Mouse (Mus musculus) hindbrain, embryonic 15.5 days (tissue): ENCODE measurements around the gene Nmrk2. TPM values are rescaled to one million over a fixed set of nuclear protein-coding genes. Genes with fewer than 3 reads are reported as not detected.

Experiments used
- ATAC-seq: fragments of 200-750 bp; cut with Nextera tagmentation; 2 replicates; pipeline ENCODE4 v1.8.0; 2017; ENCODE audit warnings: low read depth, moderate number of reproducible peaks, moderate TSS enrichment; ENCODE audit not compliant: low FRiP score
- H3K27ac ChIP-seq: fragments of 300-500 bp; sonication (generic); replicated peaks from 2 replicates; pipeline ENCODE4 v1.5.1; 2015; ENCODE audit warnings: mild to moderate bottlenecking, inconsistent platforms
- H3K27me3 ChIP-seq: fragments of 300-500 bp; sonication (generic); 2 replicates; pipeline ENCODE4 v1.6.1; 2015; ENCODE audit warnings: control low read depth, inconsistent platforms
- H3K36me3 ChIP-seq: fragments of 300-500 bp; sonication (generic); 2 replicates; pipeline ENCODE4 v1.6.1; 2015; ENCODE audit warnings: control low read depth, inconsistent platforms
- H3K4me1 ChIP-seq: fragments of 300-500 bp; sonication (generic); replicated peaks from 2 replicates; pipeline ENCODE4 v1.6.1; 2015; ENCODE audit warnings: control low read depth, inconsistent platforms
- H3K4me2 ChIP-seq: fragments of 300-500 bp; sonication (generic); 2 replicates; pipeline ENCODE4 v1.6.1; 2015; ENCODE audit warnings: moderate library complexity, mild to moderate bottlenecking, inconsistent platforms
- H3K4me3 ChIP-seq: fragments of 300-500 bp; sonication (generic); 2 replicates; pipeline ENCODE4 v1.5.1; 2015; ENCODE audit warnings: mild to moderate bottlenecking, inconsistent platforms
- H3K9ac ChIP-seq: fragments of 300-500 bp; sonication (generic); 2 replicates; pipeline ENCODE4 v1.6.1; 2015; ENCODE audit warnings: inconsistent platforms
- H3K9me3 ChIP-seq: fragments of 300-500 bp; sonication (generic); 2 replicates; pipeline ENCODE4 v1.6.1; 2016; ENCODE audit warnings: control low read depth, inconsistent platforms
- WGBS: fragments of 180-500 bp; shearing (Covaris S2); methylation state at CpG from one replicate; pipeline ENCODE4 v1.1.7; 2015; 5-methylcytosine and 5-hydroxymethylcytosine counted together
- polyA plus RNA-seq: library from polyadenylated mRNA; unstranded; fragments of >200 nt; fragmentation: Nextera tagmentation; extraction: Ambion mirVana; gene quantifications from 2 replicates; pipeline ENCODE4 v1.2.1, GENCODE M21; 2015

Nmrk2 gene
- polyA plus RNA-seq, 1 experiment from 2014 or later: not detected

- Histone ChIP-seq H3K4me2 (no peak overlapping the region), H3K27me3 (no peaks in the 10 kb centered on the region), H3K36me3 (peaks cover 34% of the 10 kb centered on the region), H3K9me3 (no peaks in the 10 kb centered on the region), H3K4me1 (no peaks in the 10 kb centered on the region), H3K4me3 (no peak overlapping the region), H3K27ac (no peak overlapping the region; the same call in 1 of the 2 replicates), H3K9ac (no peak overlapping the region)
- 69% methylated on average over 4 of the region's 4 CpGs for WGBS
- peak; percentile 20; the same call in 1 of the 2 replicates for ATAC-seq
Measured at GRCm38 (mm10) chr10:81204137-81204536, 2.3 kb upstream of the Nmrk2 start.

- H3K27me3 ChIP-seq: no peaks in the 10 kb centered on the region
- no peak overlapping the region for H3K4me2 ChIP-seq
- no peaks in the 10 kb centered on the region for H3K4me1 ChIP-seq
- no peak overlapping the region for H3K4me3 ChIP-seq
- H3K9ac ChIP-seq: no peak overlapping the region
- WGBS: 67% methylated on average over 8 of the region's 8 CpGs
- H3K9me3 ChIP-seq: no peaks in the 10 kb centered on the region
- H3K27ac ChIP-seq: no peak overlapping the region
- ATAC-seq: peak; percentile 28; the same call in 1 of the 2 replicates
- H3K36me3 ChIP-seq: peaks cover 26% of the 10 kb centered on the region
Measured at GRCm38 (mm10) chr10:81202978-81203720, 1.3 kb upstream of the Nmrk2 start.

- no peak overlapping the region for H3K9ac ChIP-seq
- H3K36me3 ChIP-seq: peaks cover 6% of the 10 kb centered on the region
- no peak for ATAC-seq
- 80% methylated on average over 20 of the region's 20 CpGs for WGBS
- no peak overlapping the region for H3K27ac ChIP-seq
- H3K4me3 ChIP-seq: no peak overlapping the region
- no peaks in the 10 kb centered on the region for H3K4me1 ChIP-seq
- H3K9me3 ChIP-seq: no peaks in the 10 kb centered on the region
- H3K27me3 ChIP-seq: peaks cover 15% of the 10 kb centered on the region
- H3K4me2 ChIP-seq: no peak overlapping the region
Measured at GRCm38 (mm10) chr10:81200605-81201287, 1.1 kb downstream of the Nmrk2 start.

- Histone ChIP-seq H3K4me1 (no peaks in the 10 kb centered on the region), H3K27ac (no peak overlapping the region), H3K9ac (no peak overlapping the region), H3K9me3 (no peaks in the 10 kb centered on the region), H3K36me3 (0 out of 2 replicates have a peak, but pooled peaks cover 2% of the 10 kb centered on the region), H3K27me3 (peaks cover 21% of the 10 kb centered on the region), H3K4me3 (no peak overlapping the region), H3K4me2 (no peak overlapping the region)
- ATAC-seq: no peak
- 89% methylated on average over 13 of the region's 13 CpGs for WGBS
Measured at GRCm38 (mm10) chr10:81200141-81200540, 1.7 kb downstream of the Nmrk2 start.

GRCm38 (mm10) chr10:81198990-81199389 is 2.9 kb downstream of the Nmrk2 start:
- peaks cover 27% of the 10 kb centered on the region for H3K27me3 ChIP-seq
- ATAC-seq: no peak
- H3K36me3 ChIP-seq: no peaks in the 10 kb centered on the region
- 88% methylated on average over 6 of the region's 6 CpGs for WGBS
- H3K9me3 ChIP-seq: no peaks in the 10 kb centered on the region
- no peak overlapping the region for H3K27ac ChIP-seq
- peaks cover 8% of the 10 kb centered on the region for H3K4me1 ChIP-seq
- no peak overlapping the region for H3K9ac ChIP-seq
- H3K4me3 ChIP-seq: no peak overlapping the region
- H3K4me2 ChIP-seq: no peak overlapping the region

- no peak for ATAC-seq
- Histone ChIP-seq H3K27me3 (peaks cover 27% of the 10 kb centered on the region), H3K36me3 (no peaks in the 10 kb centered on the region), H3K9me3 (no peaks in the 10 kb centered on the region), H3K9ac (no peak overlapping the region), H3K27ac (no peak overlapping the region), H3K4me1 (peaks cover 13% of the 10 kb centered on the region), H3K4me3 (no peak overlapping the region), H3K4me2 (no peak overlapping the region)
- WGBS: 5% methylated on average over 9 of the region's 9 CpGs
Measured at GRCm38 (mm10) chr10:81198230-81198629, 3.6 kb downstream of the Nmrk2 start.

GRCm38 (mm10) chr10:81197305-81197704 is 4.5 kb downstream of the Nmrk2 start:
- no peak overlapping the region for H3K27ac ChIP-seq
- H3K36me3 ChIP-seq: no peaks in the 10 kb centered on the region
- H3K9me3 ChIP-seq: no peaks in the 10 kb centered on the region
- peaks cover 27% of the 10 kb centered on the region for H3K27me3 ChIP-seq
- H3K4me2 ChIP-seq: no peak overlapping the region
- 56% methylated on average over 6 of the region's 6 CpGs for WGBS
- no peak overlapping the region for H3K4me3 ChIP-seq
- no peak overlapping the region for H3K9ac ChIP-seq
- no peak for ATAC-seq
- H3K4me1 ChIP-seq: peaks cover 19% of the 10 kb centered on the region

- Histone ChIP-seq H3K27ac (no peak overlapping the region), H3K27me3 (peaks cover 27% of the 10 kb centered on the region), H3K4me1 (peaks cover 26% of the 10 kb centered on the region), H3K4me3 (no peak overlapping the region), H3K9ac (no peak overlapping the region), H3K9me3 (no peaks in the 10 kb centered on the region), H3K4me2 (no peak overlapping the region), H3K36me3 (no peaks in the 10 kb centered on the region)
- ATAC-seq: no peak
- 70% methylated on average over 11 of the region's 11 CpGs for WGBS
Measured at GRCm38 (mm10) chr10:81196470-81197065, 5.3 kb downstream of the Nmrk2 start.

GRCm38 (mm10) chr10:81195300-81195699 is 6.6 kb downstream of the Nmrk2 start:
- no peaks in the 10 kb centered on the region for H3K9me3 ChIP-seq
- no peak overlapping the region for H3K9ac ChIP-seq
- 79% methylated on average over 4 of the region's 4 CpGs for WGBS
- ATAC-seq: no peak
- H3K4me3 ChIP-seq: no peak overlapping the region
- peaks cover 30% of the 10 kb centered on the region for H3K4me1 ChIP-seq
- H3K27ac ChIP-seq: no peak overlapping the region
- no peak overlapping the region for H3K4me2 ChIP-seq
- H3K36me3 ChIP-seq: peaks cover 5% of the 10 kb centered on the region; the same call in 1 of the 2 replicates
- H3K27me3 ChIP-seq: peaks cover 27% of the 10 kb centered on the region

GRCm38 (mm10) chr10:81193991-81194774 is 7.7 kb downstream of the Nmrk2 start:
- Histone ChIP-seq H3K4me2 (0 out of 2 replicates have a peak overlapping the region, but pooled peaks have one; percentile 18), H3K4me1 (peaks cover 30% of the 10 kb centered on the region), H3K9me3 (no peaks in the 10 kb centered on the region), H3K36me3 (peaks cover 7% of the 10 kb centered on the region; the same call in 1 of the 2 replicates), H3K4me3 (no peak overlapping the region), H3K27ac (no peak overlapping the region), H3K27me3 (peaks cover 27% of the 10 kb centered on the region), H3K9ac (peak overlapping the region; percentile 32; the same call in 1 of the 2 replicates)
- WGBS: 16% methylated on average over 37 of the region's 37 CpGs
- no peak for ATAC-seq

- peak; percentile 2; the same call in 1 of the 2 replicates for ATAC-seq
- peak overlapping the region; percentile 99 for H3K4me2 ChIP-seq
- H3K4me3 ChIP-seq: peak overlapping the region; percentile 66
- H3K4me1 ChIP-seq: peaks cover 30% of the 10 kb centered on the region
- H3K27me3 ChIP-seq: peaks cover 27% of the 10 kb centered on the region
- peak overlapping the region; percentile 80 for H3K9ac ChIP-seq
- H3K27ac ChIP-seq: peak overlapping the region; percentile 99
- 3% methylated on average over 19 of the region's 19 CpGs for WGBS
- peaks cover 13% of the 10 kb centered on the region; the same call in 1 of the 2 replicates for H3K36me3 ChIP-seq
- H3K9me3 ChIP-seq: no peaks in the 10 kb centered on the region
Measured at GRCm38 (mm10) chr10:81192968-81193501, 8.8 kb downstream of the Nmrk2 start.
